In genomic region chr2:45101040-45101439, GRCm38 (mm10) we compare ENCODE assay signal across 13 mouse cellular contexts. TPM values are rescaled to one million over a fixed set of nuclear protein-coding genes. Genes with fewer than 3 reads are reported as not detected.
A peak's percentile ranks its signal among the peaks of the same experiment; 100 is the strongest.
DNase-seq lines count a peak whose midpoint lies in the region; ATAC-seq and TF ChIP-seq lines count a peak whose summit lies in the region.
"Had no signal": no experiment of that assay in that cellular context is flagged by ENCODE, and none has a peak within 500 bp of the region (broad histone marks: within the 10 kb centered on the region; RNA-seq: fewer than 3 reads in every experiment).

No protein-coding gene starts in this region.

- TF ChIP-seq CTCF in kidney, adult 2 months (conservative IDR thresholded peaks at IDR 0.05; ENCODE audit: insufficient read depth, insufficient read length, low read depth, low read length): no peak

- H3K27ac ChIP-seq in kidney, adult 2 months (ENCODE audit: insufficient read depth, low read depth, low read length): 0 out of 2 replicates have a peak overlapping the region, but pooled peaks have one; percentile 7
- H3K27ac ChIP-seq in brown adipose tissue, adult 24 weeks (replicated peaks; ENCODE audit: low read depth, low read length): peak overlapping the region; percentile 54
- H3K27ac ChIP-seq in liver, embryonic 15.5 days (replicated peaks): peak overlapping the region; percentile 71
- H3K27ac ChIP-seq: embryonic facial prominence, embryonic 10.5 days had no signal

- peaks cover 77% of the 10 kb centered on the region for H3K4me1 ChIP-seq in erythroblast, embryonic 14.5 days (ENCODE audit: control insufficient read depth)
- peaks cover 33% of the 10 kb centered on the region for H3K4me1 ChIP-seq in kidney, adult 2 months (ENCODE audit: control insufficient read depth, insufficient read depth, low read length)
- peaks cover 9% of the 10 kb centered on the region for H3K4me1 ChIP-seq in brown adipose tissue, adult 24 weeks (ENCODE audit: control insufficient read depth, insufficient read depth, insufficient read length, low read length)
- peaks cover 83% of the 10 kb centered on the region for H3K4me1 ChIP-seq in liver, embryonic 15.5 days (replicated peaks)

- H3K9ac ChIP-seq in liver, embryonic 15.5 days: 0 out of 2 replicates have a peak overlapping the region, but pooled peaks have one; percentile 18

- peaks cover 3% of the 10 kb centered on the region; the same call in 1 of the 2 replicates for H3K27me3 ChIP-seq in erythroblast, embryonic 14.5 days (ENCODE audit: control insufficient read depth)
- no peaks in the 10 kb centered on the region for H3K27me3 ChIP-seq in kidney, adult 2 months (replicated peaks; ENCODE audit: control insufficient read depth, insufficient read depth, low read length)
- no peaks in the 10 kb centered on the region for H3K27me3 ChIP-seq in liver, embryonic 15.5 days

- 70% methylated on average over 4 of the region's 4 CpGs for WGBS in kidney, adult 2 months
- 18% methylated on average over 4 of the region's 4 CpGs for WGBS in liver, embryonic 15.5 days (ENCODE audit: insufficient replicate concordance)

- peak overlapping the region; percentile 43 for H3K4me2 ChIP-seq in liver, embryonic 15.5 days

- ATAC-seq in erythroblast, adult 5-6 weeks (replicated peaks; ENCODE audit: low FRiP score, poor library complexity, severe bottlenecking): no peak
- peak; percentile 64 for ATAC-seq in liver, embryonic 15.5 days (ENCODE audit: insufficient read depth)
- ATAC-seq: midbrain, embryonic 16.5 days had no signal

- no peaks in the 10 kb centered on the region for H3K9me3 ChIP-seq in erythroblast, embryonic 14.5 days (ENCODE audit: control insufficient read depth, low read length)
- no peaks in the 10 kb centered on the region for H3K9me3 ChIP-seq in liver, embryonic 15.5 days (replicated peaks)
- H3K9me3 ChIP-seq: embryonic facial prominence, embryonic 10.5 days had no signal

- TF ChIP-seq POLR2A in kidney, adult 2 months (IDR thresholded peaks at IDR 0.05; ENCODE audit: low read depth, low read length): no peak

- DNase-seq in kidney, adult 2 months: no peak
- DNase-seq in kidney, adult 9 months: no peak
- no peak for DNase-seq in adipocyte (ENCODE audit: low spot score)
- no peak for DNase-seq in natural killer cell, adult 2 months (ENCODE audit: low spot score in 2 of 2)
- DNase-seq: cerebellum, adult 11-12 months; spleen, adult 18-20 months; thymus, postnatal 14 days had no signal

- H3K36me3 ChIP-seq in erythroblast, embryonic 14.5 days (ENCODE audit: control insufficient read depth): peaks cover 59% of the 10 kb centered on the region
- no peaks in the 10 kb centered on the region for H3K36me3 ChIP-seq in kidney, adult 2 months (ENCODE audit: control insufficient read depth, insufficient read depth, low read length)
- peaks cover 21% of the 10 kb centered on the region; the same call in 1 of the 2 replicates for H3K36me3 ChIP-seq in liver, embryonic 15.5 days (replicated peaks)

- peak overlapping the region; percentile 43 for H3K4me3 ChIP-seq in erythroblast, embryonic 14.5 days (replicated peaks)
- H3K4me3 ChIP-seq in kidney, adult 2 months (ENCODE audit: insufficient read depth, low read depth, low read length): no peak overlapping the region
- H3K4me3 ChIP-seq in brown adipose tissue, adult 24 weeks (ENCODE audit: insufficient read depth, low read depth, low read length): no peak overlapping the region
- H3K4me3 ChIP-seq in liver, embryonic 15.5 days (replicated peaks): peak overlapping the region; percentile 3; the same call in 1 of the 2 replicates
- H3K4me3 ChIP-seq: embryonic facial prominence, embryonic 10.5 days had no signal

RNA-seq across cellular contexts. Expression of gene Zeb2, which starts 16.2 kb away (rescaled TPM):
- 0.54 and 0.76 TPM in 2 replicates for polyA plus RNA-seq in erythroblast, embryonic 14.5 days (2012)
- 33.2 and 42.6 TPM in 2 replicates for total RNA-seq in erythroblast, adult 5-6 weeks (2015; ENCODE audit: low replicate concordance)
- 39.3 and 42.8 TPM in 2 replicates for total RNA-seq in erythroblast, adult 5-6 weeks (2017; ENCODE audit: low replicate concordance)
- 22.7 and 25.6 TPM in 2 replicates for polyA plus RNA-seq in kidney, adult 2 months (2012; rRNA removed)
- 51.2 and 53.0 TPM in 2 replicates for polyA plus RNA-seq in brown adipose tissue, adult 24 weeks (2012; ENCODE audit: insufficient read depth, insufficient read length, missing spikeins)
- polyA plus RNA-seq in liver, embryonic 15.5 days (2015; fragmentation: Nextera tagmentation; extraction: Ambion mirVana): 11.2 and 12.1 TPM in 2 replicates

Comparison
In these comparisons a context has a peak if more than half of its experiments do, and no peak if none do; other contexts are left out.
1. H3K4me3 ChIP-seq: peak in erythroblast, embryonic 14.5 days (single experiment) and liver, embryonic 15.5 days (single experiment); none in kidney, adult 2 months (single experiment) and brown adipose tissue, adult 24 weeks (single experiment).
2. H3K27ac ChIP-seq: peak in every context shown above with its lines; median percentile 71 in liver, embryonic 15.5 days; 54 in brown adipose tissue, adult 24 weeks; 7 in kidney, adult 2 months.